Mouse (Mus musculus): ENCODE data around the gene Celf3.

Gene Celf3

DNA sequence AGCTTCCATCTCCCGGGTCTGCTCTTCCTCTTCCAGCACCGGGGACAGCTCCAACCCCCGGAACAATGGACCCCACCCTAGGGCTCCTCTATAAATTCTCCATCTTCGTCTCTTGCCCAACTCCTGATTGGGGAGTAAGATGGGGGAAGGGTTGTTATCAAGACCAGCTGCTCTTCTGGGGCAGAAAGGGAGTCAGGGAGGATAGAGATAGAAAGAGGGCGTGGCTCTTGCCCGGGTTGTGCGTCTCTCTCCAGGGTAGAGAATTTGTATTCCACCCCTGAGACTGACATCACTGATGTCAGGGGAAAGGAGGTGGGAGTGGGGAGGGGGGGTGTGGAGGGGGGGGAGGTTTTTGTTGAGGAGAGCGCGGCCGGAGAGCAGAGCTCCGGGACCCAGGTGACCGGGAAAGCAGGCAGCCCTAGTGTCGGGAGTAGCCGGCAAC lies at the start of gene Celf3:
TSS of gene Celf3 (plus strand) at position 315 of the 442 bp plus-strand sequence.
- DNase-seq (ENCODE audit: low spot score): peak; percentile 91

DNA sequence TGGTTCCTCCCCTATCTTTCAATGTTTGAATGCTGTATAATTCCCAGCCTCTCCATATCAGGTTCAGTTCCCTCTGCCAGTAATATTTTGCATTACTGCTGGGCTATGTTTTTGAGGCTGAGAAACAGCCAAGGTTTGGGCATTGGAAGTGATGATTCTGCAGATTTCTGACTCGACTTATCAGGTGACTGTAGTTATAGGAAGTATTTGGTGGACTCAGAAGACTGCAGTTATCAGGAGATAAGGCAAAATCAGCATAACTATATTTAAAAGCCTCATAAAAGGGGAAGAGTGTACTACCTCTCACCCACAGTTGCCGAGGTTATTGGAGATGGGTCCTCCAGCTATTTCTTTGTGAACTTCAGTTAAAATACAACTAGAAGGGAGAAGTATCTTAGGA lies 47.1 kb upstream of the Celf3 start:
- DNase-seq (ENCODE audit: low spot score): no peak

GRCm38 (mm10) chr3:94434305-94434704 lies 43.8 kb upstream of the Celf3 start:
- DNase-seq (ENCODE audit: low spot score): no peak

- no peak for DNase-seq (ENCODE audit: low spot score)
Observed at GRCm38 (mm10) chr3:94436420-94436819, 41.7 kb upstream of the Celf3 start.

DNA sequence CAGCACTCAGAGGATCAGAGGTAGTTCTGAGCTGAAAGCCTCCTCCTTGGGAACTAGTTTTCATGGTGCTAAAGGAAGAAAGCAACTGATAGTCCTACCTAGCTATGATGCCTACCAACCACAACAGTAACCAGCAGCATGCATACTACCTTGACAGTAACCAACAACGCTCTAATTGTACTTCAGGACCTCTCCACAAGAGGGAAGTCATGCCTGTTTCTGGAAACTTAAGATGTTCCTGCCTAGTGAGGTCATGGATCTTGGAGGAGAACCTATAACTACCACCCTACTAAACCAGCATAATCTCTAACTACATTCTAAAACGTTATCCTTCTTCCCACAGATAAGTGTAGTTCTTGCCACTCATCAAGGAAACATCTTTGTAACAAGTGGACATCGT lies 36.9 kb upstream of the Celf3 start:
- DNase-seq (ENCODE audit: low spot score): peak; percentile 66

GRCm38 (mm10) chr3:94442951-94443596 lies 35.0 kb upstream of the Celf3 start, which contains the start of gene Mrpl9:
Gene Mrpl9, plus strand, starts transcription at chr3:94443318.
- peak; percentile 96 for DNase-seq (ENCODE audit: low spot score)

DNA sequence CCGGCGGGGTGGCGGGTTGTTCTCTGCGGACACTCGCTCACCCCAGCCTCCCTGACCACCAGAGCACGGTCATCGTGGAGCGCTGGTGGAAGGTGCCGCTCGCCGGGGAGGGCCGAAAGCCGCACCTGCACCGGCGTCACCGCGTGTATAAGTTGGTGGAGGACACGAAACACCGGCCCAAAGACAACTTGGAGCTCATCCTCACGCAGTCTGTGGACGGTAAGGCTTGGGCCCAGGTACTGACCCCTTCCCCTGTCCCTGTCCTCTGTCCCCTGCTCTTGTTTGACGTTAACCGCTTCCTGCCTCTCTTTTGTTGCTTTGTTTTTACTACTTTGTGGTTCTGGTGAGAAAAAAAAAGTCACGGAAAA lies 34.5 kb upstream of the Celf3 start, which contains the start of gene Oaz3:
TSS of gene Oaz3 (minus strand) at position 319 of the 368 bp plus-strand sequence.
- no peak for DNase-seq (ENCODE audit: low spot score)

- no peak for DNase-seq (ENCODE audit: low spot score)
Observed at GRCm38 (mm10) chr3:94449377-94449776, 28.7 kb upstream of the Celf3 start.

GRCm38 (mm10) chr3:94456529-94457000 lies 21.5 kb upstream of the Celf3 start:
- DNase-seq (ENCODE audit: low spot score): peak; percentile 97

- DNase-seq (ENCODE audit: low spot score): no peak
Observed at GRCm38 (mm10) chr3:94457055-94457454, 21.0 kb upstream of the Celf3 start.

DNA sequence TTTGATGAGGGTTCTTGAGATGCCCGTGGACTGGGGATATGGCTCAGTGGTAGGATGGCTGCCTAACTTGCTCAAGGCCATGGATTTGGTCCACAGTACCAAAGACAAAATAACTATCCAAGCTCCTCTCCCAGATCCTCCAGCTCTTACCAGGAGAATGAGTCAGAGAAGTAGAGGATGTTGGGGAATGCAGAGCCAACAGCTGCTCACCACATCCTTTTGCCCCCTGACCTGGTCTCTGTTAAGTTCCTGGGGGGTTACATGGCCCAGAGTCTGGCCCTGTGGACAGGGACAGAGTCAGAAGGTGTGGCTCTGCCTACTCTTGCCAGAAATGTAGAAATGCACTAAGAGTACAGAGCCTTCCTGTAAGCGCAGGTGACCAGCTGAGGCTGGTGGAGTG lies 18.3 kb upstream of the Celf3 start:
- DNase-seq (ENCODE audit: low spot score): no peak

GRCm38 (mm10) chr3:94463926-94464578 lies 14.0 kb upstream of the Celf3 start:
- peak; percentile 82 for DNase-seq (ENCODE audit: low spot score)

GRCm38 (mm10) chr3:94465632-94466430 lies 12.3 kb upstream of the Celf3 start:
- peak; percentile 76 for DNase-seq (ENCODE audit: low spot score)

GRCm38 (mm10) chr3:94468931-94469330 lies 9.2 kb upstream of the Celf3 start:
- no peak for DNase-seq (ENCODE audit: low spot score)

- peak; percentile 78 for DNase-seq (ENCODE audit: low spot score)
Observed at GRCm38 (mm10) chr3:94472447-94473114, 5.5 kb upstream of the Celf3 start.

- no peak for DNase-seq (ENCODE audit: low spot score)
Observed at GRCm38 (mm10) chr3:94473115-94473505, 5.0 kb upstream of the Celf3 start.

DNA sequence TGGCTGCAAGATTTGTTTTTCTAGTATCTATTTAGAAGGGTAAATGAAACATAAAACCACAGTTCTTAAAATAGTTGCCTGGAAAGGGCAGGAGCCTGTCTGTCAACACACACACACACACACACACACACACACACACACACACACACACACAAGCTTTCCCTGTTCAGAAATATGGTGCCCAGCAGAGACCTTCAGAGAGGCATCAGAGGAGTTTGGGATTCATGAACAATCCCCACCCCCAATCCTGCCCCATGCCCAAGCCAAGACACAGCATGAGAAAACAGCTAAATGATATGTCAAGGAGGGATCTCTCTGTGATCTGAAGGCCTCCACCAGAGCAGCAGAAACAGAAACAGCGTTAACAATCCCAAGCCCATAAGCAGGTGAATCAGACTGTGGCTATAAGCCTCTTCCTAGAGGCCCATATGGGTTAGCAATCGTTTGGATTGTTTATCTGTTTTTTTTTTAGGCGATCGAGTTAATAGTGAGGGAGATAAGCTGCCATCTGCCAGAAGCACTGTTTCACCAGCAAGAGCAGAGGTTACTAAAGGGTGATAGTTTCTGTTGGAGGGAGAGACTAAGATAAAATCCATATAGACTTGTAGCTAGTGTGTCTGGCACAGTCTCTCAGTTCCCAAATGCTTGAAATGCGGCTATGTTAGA lies 4.4 kb upstream of the Celf3 start:
- DNase-seq (ENCODE audit: low spot score): peak; percentile 50

DNA sequence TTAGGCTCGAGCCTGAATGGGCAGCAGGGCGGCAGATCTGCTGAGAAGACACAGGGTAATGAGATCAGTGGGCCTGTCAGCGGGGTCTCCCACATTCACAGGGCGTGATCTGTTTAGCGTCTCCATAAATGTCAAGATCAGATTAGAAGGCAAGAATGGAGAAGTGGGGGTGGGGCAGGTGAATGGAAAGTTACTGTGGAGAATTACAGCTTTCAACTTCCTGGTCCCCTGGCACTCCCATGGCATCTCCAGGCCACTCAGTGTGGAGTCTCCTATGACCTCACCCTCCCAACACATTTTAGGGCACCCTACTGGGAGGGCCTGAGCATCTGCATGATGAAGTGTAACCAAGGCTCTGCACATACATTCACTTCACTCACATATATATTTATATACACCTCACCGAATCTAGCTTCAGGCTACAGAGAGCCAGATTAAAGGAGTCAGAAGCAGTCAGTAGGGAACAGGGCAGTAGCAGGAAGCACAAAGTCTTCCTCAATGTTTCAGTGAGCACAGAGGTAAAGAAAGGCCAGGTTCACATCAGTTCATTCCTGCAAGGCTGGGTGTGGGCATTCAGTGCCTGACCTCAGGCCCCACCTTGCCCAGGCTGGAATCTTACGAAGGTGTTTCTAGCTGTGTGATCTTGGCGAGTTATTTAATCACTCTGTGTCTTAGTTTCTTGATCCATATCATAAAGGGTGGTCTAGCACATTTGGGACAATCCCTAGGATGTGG lies 1.6 kb upstream of the Celf3 start:
- DNase-seq (ENCODE audit: low spot score): peak; percentile 86

GRCm38 (mm10) chr3:94477444-94477843 lies 651 bp upstream of the Celf3 start:
- peak; percentile 39 for DNase-seq (ENCODE audit: low spot score)

DNA sequence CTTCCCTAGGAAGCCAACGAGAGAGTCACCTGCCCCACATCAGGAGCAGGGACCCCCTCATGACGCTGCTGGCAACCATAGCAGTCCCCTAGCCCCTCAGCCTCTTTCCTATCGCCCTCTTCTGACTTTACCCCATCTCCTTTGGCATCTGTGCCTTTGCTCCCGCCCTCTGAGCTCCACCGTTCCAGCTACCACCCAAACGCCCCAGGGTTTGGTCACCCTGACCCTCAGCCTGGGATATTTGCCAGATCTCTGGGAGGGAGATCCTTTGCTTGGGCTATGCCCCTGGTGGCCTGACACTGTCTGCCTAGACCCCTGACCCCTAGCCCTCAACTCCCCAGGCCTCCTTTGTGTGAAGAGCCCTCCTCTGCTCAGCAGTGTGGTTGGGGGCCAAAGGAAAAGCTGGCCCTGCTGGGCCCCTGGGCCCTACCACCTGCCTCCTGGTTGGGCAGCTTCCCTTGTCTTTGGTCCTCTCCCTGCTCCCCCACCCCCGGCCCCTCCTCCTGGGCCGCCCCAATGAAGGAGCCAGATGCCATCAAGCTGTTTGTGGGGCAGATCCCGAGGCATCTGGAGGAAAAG lies 585 bp downstream of the Celf3 start:
- DNase-seq (ENCODE audit: low spot score): peak; percentile 59
